Mouse (Mus musculus) neural tube, embryonic 11.5 days (tissue): Measurements from ENCODE around the gene Itga8. TPM values are rescaled to one million over a fixed set of nuclear protein-coding genes. Genes with fewer than 3 reads are reported as not detected.

Source experiments
- ATAC-seq: fragments of 200-750 bp; cut with Nextera tagmentation; 2 replicates; pipeline ENCODE4 v1.8.0; 2017; ENCODE audit warnings: moderate number of reproducible peaks, mild to moderate bottlenecking, moderate TSS enrichment, moderate library complexity; ENCODE audit not compliant: insufficient read depth, low FRiP score, low TSS enrichment
- DNase-seq: peaks from one replicate; pipeline ENCODE4 v3.0.0-alpha.2; 2015; ENCODE audit warnings: low spot score
- H3K27ac ChIP-seq: fragments of 300-500 bp; sonication (generic); 2 replicates; pipeline ENCODE4 v1.5.1; 2014; ENCODE audit warnings: low read depth, mild to moderate bottlenecking, low read length
- H3K27me3 ChIP-seq: fragments of 300-500 bp; sonication (generic); 2 replicates; pipeline ENCODE4 v1.6.1; 2014; ENCODE audit warnings: mild to moderate bottlenecking, low read length, mixed read lengths; ENCODE audit not compliant: control insufficient read depth, insufficient read depth
- H3K36me3 ChIP-seq: fragments of 300-500 bp; sonication (generic); 2 replicates; pipeline ENCODE4 v1.6.1; 2014; ENCODE audit warnings: mild to moderate bottlenecking, low read length, moderate library complexity, mixed read lengths; ENCODE audit not compliant: control insufficient read depth, insufficient read depth
- H3K4me1 ChIP-seq: fragments of 300-500 bp; sonication (generic); 2 replicates; pipeline ENCODE4 v1.6.1; 2014; ENCODE audit warnings: low read length, mixed read lengths; ENCODE audit not compliant: control insufficient read depth, insufficient read depth
- H3K4me2 ChIP-seq: fragments of 300-500 bp; sonication (generic); 2 replicates; pipeline ENCODE4 v1.6.1; 2014; ENCODE audit warnings: low read depth, mild to moderate bottlenecking, moderate library complexity
- H3K4me3 ChIP-seq: fragments of 300-500 bp; sonication (generic); 2 replicates; pipeline ENCODE4 v1.5.1; 2014; ENCODE audit warnings: low read depth, low read length
- H3K9ac ChIP-seq: fragments of 300-500 bp; sonication (generic); 2 replicates; pipeline ENCODE4 v1.6.1; 2014; ENCODE audit warnings: mild to moderate bottlenecking, low read length
- H3K9me3 ChIP-seq: fragments of 300-500 bp; sonication (generic); 2 replicates; pipeline ENCODE4 v1.6.1; 2016; ENCODE audit warnings: low read length; ENCODE audit not compliant: control insufficient read depth
- WGBS: fragments of 180-500 bp; shearing (Covaris S2); extraction: QIAGEN DNeasy Blood & Tissue Kit; methylation state at CpG from one replicate; pipeline ENCODE4 v1.1.7; 2014; 5-methylcytosine and 5-hydroxymethylcytosine counted together
- polyA plus RNA-seq: library from polyadenylated mRNA; unstranded; fragments of >200 nt; fragmentation: Nextera tagmentation; extraction: Ambion mirVana; gene quantifications from 2 replicates; pipeline ENCODE4 v1.2.1, GENCODE M21; 2014

The Itga8 gene
- polyA plus RNA-seq, 1 experiment from 2014 or later = 8.2 TPM

DNA sequence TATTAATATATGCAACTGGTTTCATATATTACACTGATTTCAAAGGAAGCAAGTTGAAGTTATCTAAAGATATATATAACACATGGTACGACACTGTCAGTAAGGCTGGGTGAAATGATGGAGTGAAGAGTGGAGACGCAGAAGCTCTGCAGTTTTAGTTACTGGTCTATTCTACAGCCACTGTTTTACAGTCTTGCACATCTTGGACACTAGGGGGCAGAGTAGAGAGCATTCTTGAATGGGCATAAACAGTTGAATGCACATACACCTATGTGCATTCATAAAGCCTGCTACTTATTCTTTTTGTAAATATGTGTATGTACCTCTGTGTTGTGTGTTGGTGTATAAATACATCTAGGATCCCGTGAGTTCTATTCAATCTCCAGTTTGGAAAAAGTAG is 141.2 kb downstream of the Itga8 start:
- ATAC-seq (no peak; the same call in 1 of the 2 replicates), DNase-seq (no peak)
- Histone ChIP-seq H3K27me3 (no peaks in the 10 kb centered on the region), H3K27ac (no peak overlapping the region), H3K4me3 (no peak overlapping the region), H3K9ac (no peak overlapping the region), H3K9me3 (no peaks in the 10 kb centered on the region), H3K36me3 (no peaks in the 10 kb centered on the region), H3K4me2 (no peak overlapping the region), H3K4me1 (no peaks in the 10 kb centered on the region)
- WGBS = 82% methylated on average over 3 of the region's 3 CpGs

GRCm38 (mm10) chr2:12157001-12157400 is 144.7 kb downstream of the Itga8 start:
- no peak for ATAC-seq
- Histone ChIP-seq H3K36me3 (no peaks in the 10 kb centered on the region), H3K4me3 (no peak overlapping the region), H3K9ac (no peak overlapping the region), H3K27me3 (no peaks in the 10 kb centered on the region), H3K4me2 (no peak overlapping the region), H3K27ac (no peak overlapping the region), H3K4me1 (no peaks in the 10 kb centered on the region), H3K9me3 (no peaks in the 10 kb centered on the region)
- no peak for DNase-seq
- WGBS = 37% methylated on average over 1 of the region's 1 CpGs

DNA sequence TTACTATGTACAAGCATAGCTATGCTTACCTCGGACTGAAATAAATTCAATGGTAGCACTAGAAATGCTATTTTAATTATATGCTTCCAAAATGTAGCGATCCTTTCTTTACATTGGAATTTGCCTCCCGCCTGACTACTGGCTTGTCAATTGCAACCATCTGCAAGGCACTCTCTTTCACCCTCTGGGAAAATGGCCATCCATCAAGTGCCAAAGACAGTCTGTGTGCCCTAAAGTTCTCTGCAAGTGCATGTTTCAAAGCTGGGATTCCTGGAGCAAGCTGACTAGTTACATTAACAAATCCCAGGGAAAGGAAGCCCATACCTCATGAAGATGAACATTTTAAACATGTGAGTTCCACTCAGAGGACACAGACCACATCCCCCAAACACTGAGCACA is 145.3 kb downstream of the Itga8 start:
- no peak overlapping the region for H3K4me3 ChIP-seq
- peak; percentile 23 for DNase-seq
- no peaks in the 10 kb centered on the region for H3K4me1 ChIP-seq
- H3K27me3 ChIP-seq = no peaks in the 10 kb centered on the region
- no peak overlapping the region for H3K27ac ChIP-seq
- no peak for ATAC-seq
- no peaks in the 10 kb centered on the region for H3K36me3 ChIP-seq
- H3K4me2 ChIP-seq = no peak overlapping the region
- WGBS = 43% methylated on average over 3 of the region's 3 CpGs
- no peaks in the 10 kb centered on the region for H3K9me3 ChIP-seq
- no peak overlapping the region for H3K9ac ChIP-seq

DNA sequence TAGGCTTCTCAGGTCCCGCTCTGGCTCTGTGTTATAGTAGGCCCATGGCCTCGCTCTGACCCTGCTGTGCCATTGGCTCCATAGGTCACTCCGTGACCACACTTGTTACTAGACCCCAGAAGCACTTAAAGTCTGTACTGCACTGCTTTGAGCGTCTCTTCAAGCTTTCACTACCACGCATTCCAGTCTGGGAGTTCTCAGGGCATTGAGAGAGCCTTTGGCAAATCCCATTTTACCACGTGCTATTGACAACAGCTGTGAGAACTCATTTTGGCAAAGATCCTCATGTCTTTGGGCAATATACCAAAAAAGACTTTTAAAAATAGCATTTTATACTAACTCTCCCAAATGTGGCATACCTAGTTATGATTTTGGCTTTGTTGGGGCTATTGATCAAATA is 147.0 kb downstream of the Itga8 start:
- Histone ChIP-seq H3K4me3 (no peak overlapping the region), H3K9me3 (no peaks in the 10 kb centered on the region), H3K4me2 (no peak overlapping the region), H3K4me1 (no peaks in the 10 kb centered on the region), H3K27me3 (no peaks in the 10 kb centered on the region), H3K9ac (no peak overlapping the region), H3K36me3 (no peaks in the 10 kb centered on the region), H3K27ac (no peak overlapping the region)
- WGBS = 95% methylated on average over 6 of the region's 6 CpGs
- ATAC-seq = no peak
- no peak for DNase-seq

GRCm38 (mm10) chr2:12153551-12153950 is 148.2 kb downstream of the Itga8 start:
- Histone ChIP-seq H3K4me2 (no peak overlapping the region), H3K27ac (no peak overlapping the region), H3K27me3 (no peaks in the 10 kb centered on the region), H3K9me3 (no peaks in the 10 kb centered on the region), H3K4me1 (no peaks in the 10 kb centered on the region), H3K4me3 (no peak overlapping the region), H3K36me3 (no peaks in the 10 kb centered on the region), H3K9ac (no peak overlapping the region)
- ATAC-seq (no peak), DNase-seq (no peak)
- WGBS = 86% methylated on average over 1 of the region's 1 CpGs

- no peak for ATAC-seq
- no peak overlapping the region for H3K27ac ChIP-seq
- H3K4me2 ChIP-seq = no peak overlapping the region
- H3K9ac ChIP-seq = no peak overlapping the region
- DNase-seq = no peak
- H3K4me1 ChIP-seq = no peaks in the 10 kb centered on the region
- H3K27me3 ChIP-seq = no peaks in the 10 kb centered on the region
- H3K36me3 ChIP-seq = no peaks in the 10 kb centered on the region
- 89% methylated on average over 2 of the region's 2 CpGs for WGBS
- no peak overlapping the region for H3K4me3 ChIP-seq
- H3K9me3 ChIP-seq = no peaks in the 10 kb centered on the region
These were observed 153.8 kb downstream of the Itga8 start for GRCm38 (mm10) chr2:12147902-12148301.

DNA sequence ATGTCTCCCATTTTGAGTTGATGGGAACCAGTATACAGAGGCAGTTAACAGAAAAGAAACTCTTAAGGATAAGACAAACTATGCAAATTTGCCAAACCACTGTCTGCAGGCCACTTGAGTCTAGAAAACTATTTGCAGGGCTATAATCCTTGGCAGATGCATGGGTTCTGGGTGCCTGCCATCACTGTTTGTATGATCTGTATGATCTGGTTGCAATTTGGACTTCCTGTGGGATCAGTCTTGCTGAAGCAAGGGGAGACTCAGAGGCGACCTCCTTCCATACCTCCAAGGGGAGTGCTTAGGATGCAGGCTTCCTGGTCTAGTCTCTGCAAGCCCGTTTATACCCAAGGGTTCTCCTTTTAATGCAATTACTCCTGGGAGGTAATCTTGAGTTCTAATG is 155.1 kb downstream of the Itga8 start:
- H3K36me3 ChIP-seq = no peaks in the 10 kb centered on the region
- H3K4me1 ChIP-seq = no peaks in the 10 kb centered on the region
- no peak overlapping the region for H3K4me3 ChIP-seq
- H3K9ac ChIP-seq = no peak overlapping the region
- no peak overlapping the region for H3K4me2 ChIP-seq
- H3K27me3 ChIP-seq = no peaks in the 10 kb centered on the region
- no peaks in the 10 kb centered on the region for H3K9me3 ChIP-seq
- no peak for DNase-seq
- no peak for ATAC-seq
- 60% methylated on average over 2 of the region's 2 CpGs for WGBS
- no peak overlapping the region for H3K27ac ChIP-seq

DNA sequence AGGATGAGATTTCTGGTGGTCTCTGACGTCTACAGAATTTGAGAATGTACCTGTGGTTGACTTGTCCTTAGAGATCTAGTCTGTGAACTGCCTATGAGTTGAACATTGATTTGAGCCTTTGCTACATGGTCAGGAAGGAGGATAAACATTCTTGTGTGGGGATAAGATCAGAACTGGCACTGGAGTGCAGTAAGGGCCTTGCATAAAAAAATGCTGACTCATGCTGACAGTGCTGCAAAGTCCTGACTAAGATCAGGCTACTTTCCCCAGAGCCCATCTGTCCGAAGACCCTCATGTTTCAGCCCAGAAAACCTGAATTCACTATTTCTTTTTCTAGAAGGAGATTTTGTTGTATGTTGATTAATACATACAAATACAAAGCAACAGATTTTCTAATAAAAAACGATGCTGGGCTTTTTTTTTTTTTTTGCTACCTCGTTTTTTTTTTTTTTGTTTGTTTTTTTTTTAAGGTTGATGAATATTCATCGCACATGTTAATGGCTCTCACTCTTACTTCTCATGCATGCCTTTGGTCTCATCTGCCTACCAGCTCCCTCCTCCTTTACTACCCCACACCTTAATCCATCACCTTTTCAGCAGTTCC is 162.9 kb downstream of the Itga8 start:
- H3K4me1 ChIP-seq = no peaks in the 10 kb centered on the region
- 82% methylated on average over 5 of the region's 5 CpGs for WGBS

DNA sequence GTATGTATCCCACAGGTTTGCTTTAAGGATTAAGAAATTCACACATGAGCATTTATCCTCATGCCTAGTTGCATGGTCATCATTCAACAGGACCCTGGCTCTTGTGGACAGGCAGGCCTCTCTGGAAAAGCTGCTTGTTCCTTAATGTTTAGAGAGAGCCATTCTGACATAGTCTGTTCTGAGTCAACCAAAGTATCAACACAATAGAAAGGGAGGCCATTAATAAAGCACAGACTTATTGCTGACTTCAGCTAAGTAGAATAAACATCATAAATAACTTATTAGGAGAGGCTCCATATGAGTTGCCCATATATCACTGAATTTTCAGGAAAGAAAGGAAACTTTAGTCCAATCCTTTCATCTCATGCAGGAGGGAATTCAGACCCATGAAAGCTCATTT is 175.1 kb downstream of the Itga8 start:
- Histone ChIP-seq H3K4me3 (no peak overlapping the region), H3K4me1 (no peaks in the 10 kb centered on the region), H3K27ac (no peak overlapping the region), H3K4me2 (no peak overlapping the region), H3K9ac (no peak overlapping the region), H3K27me3 (no peaks in the 10 kb centered on the region), H3K36me3 (no peaks in the 10 kb centered on the region), H3K9me3 (no peaks in the 10 kb centered on the region)
- ATAC-seq (no peak), DNase-seq (no peak)

More for the DNA sequence above, 162.9 kb downstream of the Itga8 start:
- Histone ChIP-seq H3K4me3 (no peak overlapping the region), H3K9me3 (no peaks in the 10 kb centered on the region), H3K9ac (no peak overlapping the region), H3K4me2 (no peak overlapping the region), H3K27me3 (no peaks in the 10 kb centered on the region), H3K36me3 (no peaks in the 10 kb centered on the region), H3K27ac (no peak overlapping the region)
- no peak for ATAC-seq
- DNase-seq = no peak
